Mouse (Mus musculus) frontal cortex, postnatal 14 days (tissue): Measurements from ENCODE around the gene Zfp84.
"Not testable (repeated sequence)": the region's sequence is repeated elsewhere in the genome, so short reads cannot be mapped to it uniquely, and the experiment has no call there.

Experiments used
- DNase-seq, 2 experiments: peaks; one replicate each; pipeline ENCODE4 v3.0.0; 2022; ENCODE audit warnings: low spot score in 2 of 2

Zfp84 gene

GRCm38 (mm10) chr7:29768090-29768900 is at the start of gene Zfp84:
Zfp84 (plus strand) TSS chr7:29768552.
- DNase-seq = peak; percentile 81 to 86

DNA sequence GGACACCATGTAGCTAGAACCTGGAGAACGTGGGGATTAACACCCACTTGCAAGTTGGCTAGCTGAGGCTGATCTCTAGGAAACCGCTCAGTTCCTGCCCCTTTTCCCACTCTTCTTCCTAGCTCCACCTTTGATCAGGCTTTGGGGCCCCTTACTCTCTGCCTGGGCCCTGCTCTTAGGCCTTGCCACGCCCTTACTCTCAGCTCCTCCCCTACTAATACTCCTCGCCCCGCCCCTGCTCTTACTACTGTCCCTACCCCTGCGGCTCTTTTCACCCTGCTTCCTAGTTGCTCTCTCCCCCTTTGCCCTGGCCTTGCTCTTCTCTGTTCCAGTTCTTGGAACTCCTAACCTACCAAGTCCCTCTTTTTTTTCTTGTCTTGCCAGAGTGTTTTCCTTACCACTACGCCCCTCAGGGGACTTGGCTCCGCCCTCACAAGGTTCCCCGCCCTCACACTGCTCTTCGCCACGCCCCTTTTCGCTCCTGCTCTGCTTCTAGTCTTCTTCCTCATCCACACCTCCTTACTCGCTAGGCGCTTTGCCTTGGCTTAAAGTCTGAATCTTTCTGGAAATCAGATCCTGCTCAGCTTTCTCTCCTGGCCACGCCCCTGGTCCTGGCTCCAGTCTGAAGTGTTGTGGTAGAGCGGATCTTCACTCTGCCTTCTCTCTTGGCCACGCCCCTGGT is 42.8 kb upstream of the Zfp84 start:
- DNase-seq = not testable (repeated sequence)

- not testable (repeated sequence) for DNase-seq
Observed at GRCm38 (mm10) chr7:29726860-29727259, 41.5 kb upstream of the Zfp84 start, which contains the start of gene Catsperg2. Catsperg2 (minus strand) TSS chr7:29727032.

DNA sequence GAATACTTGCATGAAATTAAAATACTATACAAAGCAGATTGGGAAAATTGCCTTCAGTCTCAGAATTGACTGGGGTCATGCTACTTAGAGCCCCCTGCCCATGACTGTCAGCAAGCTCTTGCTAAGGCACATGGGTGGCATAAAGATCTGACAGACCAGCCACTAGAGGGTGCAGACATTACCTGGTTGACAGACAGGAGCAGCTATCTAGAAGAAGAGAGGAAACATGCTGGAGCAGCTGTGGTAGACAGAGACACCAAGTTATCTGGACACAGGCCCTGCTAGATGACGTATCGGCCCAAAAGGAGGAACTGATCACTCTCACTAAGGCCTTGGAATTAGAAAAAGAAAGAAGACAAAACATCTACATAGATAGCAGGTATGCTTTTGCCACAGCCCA is 40.3 kb upstream of the Zfp84 start:
- DNase-seq = no peak

DNA sequence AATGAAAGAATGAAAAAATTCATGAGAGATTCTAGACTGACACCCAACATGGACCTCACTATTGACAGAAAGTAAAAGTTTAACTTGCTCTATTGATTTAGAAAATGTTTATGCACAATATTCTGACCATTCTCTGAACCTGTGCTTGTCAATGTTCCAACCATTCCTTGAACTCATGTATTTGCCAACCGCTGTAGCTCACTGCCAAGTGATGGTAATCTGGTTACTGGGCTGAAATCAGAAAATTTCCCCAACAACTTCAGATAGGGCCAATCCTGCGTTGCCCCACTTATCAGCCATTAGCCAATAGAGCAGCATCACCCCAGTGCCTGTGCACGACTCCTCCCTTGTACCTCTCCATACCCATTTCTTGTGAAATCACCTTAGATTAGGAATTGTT is 26.1 kb upstream of the Zfp84 start:
- DNase-seq = no peak

DNA sequence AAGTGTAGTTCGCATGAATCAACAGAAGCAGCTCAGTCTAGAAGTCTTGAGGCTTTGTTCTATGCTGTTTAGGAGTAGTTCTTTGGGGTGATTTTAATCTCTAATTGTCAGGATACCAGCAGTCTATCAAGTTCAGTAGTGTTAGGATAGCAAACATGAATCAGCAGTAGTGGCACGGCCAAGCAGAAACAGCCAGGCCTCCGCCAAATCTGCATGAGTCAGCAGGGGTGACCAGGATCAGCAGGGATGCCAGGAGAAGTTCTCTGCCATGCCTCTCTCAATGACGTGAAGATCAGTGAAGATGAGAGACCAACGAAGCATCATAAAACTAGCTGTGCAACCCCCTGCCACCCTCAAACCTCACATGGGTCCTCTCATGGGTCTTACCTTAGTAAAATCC is 7.9 kb upstream of the Zfp84 start:
- DNase-seq = no peak

DNA sequence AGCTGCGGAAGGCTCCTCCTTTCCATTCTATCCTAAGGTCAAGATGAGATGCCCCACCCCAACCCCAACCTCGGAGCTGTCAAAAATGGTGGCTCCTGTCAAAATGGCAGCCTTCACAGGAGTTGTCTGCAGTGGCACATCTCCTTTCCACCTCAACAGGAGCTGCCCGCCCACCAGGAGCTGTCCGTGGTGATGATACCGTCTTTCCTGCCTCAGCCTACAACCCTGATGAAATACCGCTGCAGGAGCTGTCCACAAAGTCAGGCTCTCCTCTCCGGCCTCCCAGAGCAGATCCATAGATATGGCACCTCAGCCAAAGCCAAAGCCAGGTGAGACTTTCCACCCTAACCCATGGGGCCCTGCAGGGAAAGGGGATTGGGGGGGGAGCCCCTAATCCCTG is 3.6 kb upstream of the Zfp84 start:
- DNase-seq = no peak

- DNase-seq = peak; percentile 71 to 78
Observed at GRCm38 (mm10) chr7:29767058-29767686, 1.2 kb upstream of the Zfp84 start.

- DNase-seq = no peak
Observed at GRCm38 (mm10) chr7:29768980-29769379, 628 bp downstream of the Zfp84 start.

- DNase-seq = no peak
Observed at GRCm38 (mm10) chr7:29773503-29773902, 5.2 kb downstream of the Zfp84 start.

GRCm38 (mm10) chr7:29774371-29774770 is 6.0 kb downstream of the Zfp84 start:
- DNase-seq = no peak

- DNase-seq = no peak
Observed at GRCm38 (mm10) chr7:29776568-29776967, 8.2 kb downstream of the Zfp84 start.

- DNase-seq = no peak
Observed at GRCm38 (mm10) chr7:29777372-29777771, 9.0 kb downstream of the Zfp84 start.

GRCm38 (mm10) chr7:29783871-29784551 is 15.7 kb downstream of the Zfp84 start, which contains the start of gene Zfp30:
Zfp30 (plus strand) TSS chr7:29783998.
- DNase-seq = peak; percentile 73 to 78

DNA sequence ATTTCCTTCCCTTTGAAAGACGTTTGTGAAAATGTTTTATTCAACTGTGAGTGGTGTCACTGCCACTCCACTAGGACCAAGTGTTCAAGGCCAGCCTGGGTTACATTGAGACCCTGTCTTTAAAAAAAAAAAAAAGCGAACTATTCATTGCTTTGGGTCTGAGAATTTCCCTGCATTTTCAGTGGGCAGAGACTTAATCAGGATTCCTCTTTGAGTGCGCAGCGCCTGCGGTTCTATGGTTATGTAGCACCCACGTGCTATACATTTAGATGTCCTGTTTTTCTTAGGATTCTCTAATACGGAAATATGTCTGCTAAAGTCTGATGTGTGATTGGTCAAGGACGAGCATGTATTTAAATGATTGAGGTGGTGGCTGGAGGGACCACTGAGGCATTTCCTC is 16.7 kb downstream of the Zfp84 start:
- no peak for DNase-seq

- no peak for DNase-seq
Observed at GRCm38 (mm10) chr7:29785888-29786287, 17.5 kb downstream of the Zfp84 start.

DNA sequence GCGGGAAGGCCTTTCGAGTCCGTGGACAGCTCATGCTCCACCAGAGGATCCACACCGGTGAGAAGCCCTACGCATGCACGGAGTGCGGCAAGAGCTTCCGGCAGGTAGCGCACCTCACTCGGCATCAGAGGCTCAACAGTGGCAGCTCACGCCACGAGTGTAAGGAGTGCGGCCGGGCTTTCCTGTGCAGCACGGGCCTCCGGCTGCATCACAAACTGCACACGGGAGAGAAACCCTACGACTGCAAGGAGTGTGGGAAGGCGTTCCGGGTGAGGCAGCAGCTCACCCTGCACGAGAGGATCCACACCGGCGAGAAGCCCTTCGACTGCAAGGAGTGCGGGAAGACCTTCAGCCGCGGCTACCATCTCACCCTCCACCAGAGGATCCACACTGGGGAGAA is 24.6 kb downstream of the Zfp84 start:
- DNase-seq = no peak

DNA sequence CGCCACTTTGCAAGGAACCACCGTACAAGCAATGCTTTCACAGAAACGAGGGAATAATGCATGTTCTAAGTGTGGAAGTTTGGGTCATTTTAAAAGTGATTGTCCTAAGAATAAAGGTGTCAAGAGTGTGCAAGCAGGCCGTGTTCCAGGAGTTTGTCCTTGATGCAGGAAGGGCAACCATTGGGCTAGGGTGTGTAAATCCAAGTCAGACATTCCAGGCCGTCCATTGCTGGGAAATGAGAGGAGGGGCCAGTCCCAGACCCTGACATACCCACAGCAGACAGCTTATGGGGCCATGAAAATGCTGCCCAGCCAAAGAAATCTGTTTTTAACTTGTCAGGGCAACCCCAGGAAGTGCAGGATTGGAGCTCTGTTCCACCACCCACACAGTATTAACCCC is 38.7 kb downstream of the Zfp84 start:
- no peak for DNase-seq

DNA sequence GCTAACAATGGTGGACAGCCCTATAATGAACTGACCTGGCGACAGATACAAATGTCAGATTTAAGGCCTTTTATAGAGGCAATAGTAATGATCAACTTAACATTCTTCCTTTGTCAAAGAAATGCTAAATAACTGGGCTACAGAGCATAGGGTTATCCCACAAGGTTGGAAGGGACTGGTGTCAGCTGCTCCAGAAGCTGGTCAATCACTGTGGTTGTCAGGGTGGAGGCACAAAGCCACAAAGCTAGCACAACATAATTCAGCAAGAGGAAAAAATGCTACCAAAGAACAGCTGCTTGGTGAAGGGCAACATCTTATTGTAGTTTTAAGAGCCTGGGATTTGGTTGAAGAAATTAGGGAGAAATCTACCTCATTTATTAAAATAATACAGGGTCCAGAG is 43.9 kb downstream of the Zfp84 start:
- no peak for DNase-seq

GRCm38 (mm10) chr7:29814381-29814780 is 46.0 kb downstream of the Zfp84 start:
- DNase-seq = no peak

DNA sequence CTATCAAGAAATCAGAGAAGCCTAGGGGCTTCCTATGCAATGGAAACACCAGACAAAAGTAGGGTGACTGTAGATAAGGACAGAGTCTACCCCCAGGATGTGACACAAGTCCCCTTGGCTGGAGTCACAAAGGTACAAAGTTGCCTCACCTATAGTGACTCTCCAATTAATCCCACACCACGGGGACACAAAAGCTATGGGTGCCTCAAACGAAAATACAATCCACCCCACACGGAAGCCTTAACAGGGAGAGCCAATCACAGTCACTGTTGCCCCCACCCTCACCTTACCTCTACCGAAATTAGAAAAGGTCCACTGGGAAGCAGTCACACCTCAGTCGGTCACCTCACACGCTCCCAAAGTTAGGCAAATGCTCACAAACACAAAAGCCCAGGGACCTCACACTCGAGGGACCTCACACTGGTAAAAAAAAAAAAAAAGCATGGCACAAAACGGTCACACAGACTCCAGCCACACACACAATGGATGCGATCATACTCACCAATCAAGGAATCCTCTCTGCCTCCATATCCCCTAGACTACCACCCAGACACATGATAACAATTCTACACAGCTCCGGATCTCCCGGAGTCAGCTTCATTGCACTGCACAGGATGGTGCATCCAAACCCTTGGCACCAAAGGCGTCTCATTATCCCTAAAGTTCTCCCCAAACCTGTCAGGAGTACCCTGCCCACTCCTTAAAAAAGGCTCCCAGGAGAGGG is 46.9 kb downstream of the Zfp84 start:
- no peak for DNase-seq
